Mouse (Mus musculus): ENCODE data around the gene Ip6k2.

The Ip6k2 gene

GRCm38 (mm10) chr9:108783548-108784463, at the start of gene Ip6k2:
Gene Ip6k2, plus strand, starts transcription at chr9:108783796.
- peak; percentile 99 for DNase-seq

- DNase-seq: no peak
These were observed 49.0 kb upstream of the Ip6k2 start for GRCm38 (mm10) chr9:108734626-108735025.

GRCm38 (mm10) chr9:108739239-108739638, 44.4 kb upstream of the Ip6k2 start:
- DNase-seq: no peak

- no peak for DNase-seq
These were observed 43.5 kb upstream of the Ip6k2 start for GRCm38 (mm10) chr9:108740062-108740461.

GRCm38 (mm10) chr9:108742048-108742447, 41.5 kb upstream of the Ip6k2 start:
- DNase-seq: no peak

GRCm38 (mm10) chr9:108746876-108747499, 36.6 kb upstream of the Ip6k2 start:
- DNase-seq: no peak

- no peak for DNase-seq
These were observed 35.9 kb upstream of the Ip6k2 start for GRCm38 (mm10) chr9:108747694-108748093.

- no peak for DNase-seq
These were observed 34.9 kb upstream of the Ip6k2 start for GRCm38 (mm10) chr9:108748600-108749183.

GRCm38 (mm10) chr9:108750616-108751015, 33.0 kb upstream of the Ip6k2 start:
- no peak for DNase-seq

GRCm38 (mm10) chr9:108752142-108752920, 31.3 kb upstream of the Ip6k2 start:
- no peak for DNase-seq

- DNase-seq: peak; percentile 76
These were observed 30.3 kb upstream of the Ip6k2 start for GRCm38 (mm10) chr9:108753326-108753725.

- DNase-seq: no peak
These were observed 29.6 kb upstream of the Ip6k2 start for GRCm38 (mm10) chr9:108753976-108754375.

GRCm38 (mm10) chr9:108754423-108754822, 29.2 kb upstream of the Ip6k2 start:
- no peak for DNase-seq

- DNase-seq: peak; percentile 57
These were observed 26.2 kb upstream of the Ip6k2 start for GRCm38 (mm10) chr9:108757406-108757805.

- no peak for DNase-seq
These were observed 24.5 kb upstream of the Ip6k2 start for GRCm38 (mm10) chr9:108759121-108759520.

GRCm38 (mm10) chr9:108759805-108760204, 23.8 kb upstream of the Ip6k2 start:
- peak; percentile 65 for DNase-seq

- no peak for DNase-seq
These were observed 22.0 kb upstream of the Ip6k2 start for GRCm38 (mm10) chr9:108761561-108761960.

- no peak for DNase-seq
These were observed 18.6 kb upstream of the Ip6k2 start for GRCm38 (mm10) chr9:108764971-108765370.

GRCm38 (mm10) chr9:108776614-108777013, 7.0 kb upstream of the Ip6k2 start:
- DNase-seq: no peak

- no peak for DNase-seq
These were observed 6.3 kb upstream of the Ip6k2 start for GRCm38 (mm10) chr9:108777276-108777675.

- no peak for DNase-seq
These were observed 2.6 kb upstream of the Ip6k2 start for GRCm38 (mm10) chr9:108780959-108781358.

GRCm38 (mm10) chr9:108781891-108782290, 1.7 kb upstream of the Ip6k2 start:
- DNase-seq: no peak

Data from lung, postnatal 10 days (tissue).